Comparison of ENCODE assay signal across 8 mouse cellular contexts in the genomic region with DNA sequence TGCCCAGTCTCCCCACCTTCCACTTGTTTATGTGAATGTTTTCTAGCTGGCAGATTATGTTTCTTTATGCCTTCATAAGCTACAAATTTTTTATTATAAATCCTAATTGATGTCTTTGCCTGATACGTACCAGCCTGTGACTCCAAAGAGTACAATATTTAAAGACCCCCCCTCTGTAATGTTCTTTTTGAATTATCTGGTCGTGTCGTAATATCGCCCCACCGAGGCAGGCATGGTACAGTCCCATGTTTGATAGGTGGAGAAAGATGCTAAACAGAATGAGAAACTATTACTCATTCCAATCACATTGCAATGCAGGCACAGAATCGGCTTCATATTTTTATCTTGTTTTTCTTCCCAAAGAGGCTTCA. TPM values are rescaled to one million over a fixed set of nuclear protein-coding genes. Genes with fewer than 3 reads are reported as not detected.
A peak's percentile ranks its signal among the peaks of the same experiment; 100 is the strongest.
DNase-seq lines count a peak whose midpoint lies in the region; ATAC-seq and TF ChIP-seq lines count a peak whose summit lies in the region.

No protein-coding gene starts in this region.

- H3K27ac ChIP-seq in spleen, adult 2 months (ENCODE audit: insufficient read depth, low read length): no peak overlapping the region
- H3K27ac ChIP-seq in forebrain, embryonic 11.5 days (ENCODE audit: low read depth, low read length): peak overlapping the region; percentile 42; the same call in 1 of the 2 replicates
- H3K27ac ChIP-seq in midbrain, embryonic 13.5 days: peak overlapping the region; percentile 100

- H3K36me3 ChIP-seq in spleen, adult 2 months (ENCODE audit: control insufficient read depth, insufficient read depth, low read length): no peaks in the 10 kb centered on the region
- no peaks in the 10 kb centered on the region for H3K36me3 ChIP-seq in forebrain, embryonic 11.5 days (ENCODE audit: control insufficient read depth, insufficient read depth, low read length)
- H3K36me3 ChIP-seq in midbrain, embryonic 13.5 days: no peaks in the 10 kb centered on the region; the same call in 1 of the 2 replicates

- peak; percentile 68 for ATAC-seq in forebrain, embryonic 11.5 days (replicated peaks; ENCODE audit: low FRiP score)
- peak; percentile 76 for ATAC-seq in midbrain, embryonic 13.5 days

- H3K9me3 ChIP-seq in forebrain, embryonic 11.5 days (ENCODE audit: control insufficient read depth, low read length): no peaks in the 10 kb centered on the region
- no peaks in the 10 kb centered on the region for H3K9me3 ChIP-seq in midbrain, embryonic 13.5 days

- peak; percentile 41 for DNase-seq in adrenal gland, postnatal 14 days
- no peak for DNase-seq in adrenal gland, adult 2 months
- DNase-seq in spleen, adult 2 months (ENCODE audit: low read depth in 1 of 2, low spot score in 2 of 2): peak in 1 of 2 experiments; percentile 16
- DNase-seq in spleen, adult 18-20 months: no peak
- no peak for DNase-seq in forebrain, embryonic 11.5 days (ENCODE audit: low spot score)
- DNase-seq in left cerebral cortex, adult 18-20 months (ENCODE audit: low spot score in 2 of 2): peak; percentile 40 to 53
- no peak for DNase-seq in cerebellum, postnatal 25 days

- peaks cover 11% of the 10 kb centered on the region; the same call in 1 of the 2 replicates for H3K4me1 ChIP-seq in spleen, adult 2 months (ENCODE audit: control insufficient read depth, insufficient read depth, insufficient read length)
- H3K4me1 ChIP-seq in forebrain, embryonic 11.5 days (replicated peaks; ENCODE audit: control insufficient read depth, insufficient read depth, low read length): no peaks in the 10 kb centered on the region; the same call in 1 of the 2 replicates
- peaks cover 34% of the 10 kb centered on the region for H3K4me1 ChIP-seq in midbrain, embryonic 13.5 days (replicated peaks)

- no peaks in the 10 kb centered on the region for H3K27me3 ChIP-seq in spleen, adult 2 months (ENCODE audit: control insufficient read depth, insufficient read depth, low read length)
- no peaks in the 10 kb centered on the region for H3K27me3 ChIP-seq in forebrain, embryonic 11.5 days (ENCODE audit: control insufficient read depth, insufficient read depth, low read length)
- H3K27me3 ChIP-seq in midbrain, embryonic 13.5 days: no peaks in the 10 kb centered on the region

- no peak overlapping the region for H3K9ac ChIP-seq in forebrain, embryonic 11.5 days (ENCODE audit: low read length)
- peak overlapping the region; percentile 100; the same call in 1 of the 2 replicates for H3K9ac ChIP-seq in midbrain, embryonic 13.5 days (replicated peaks)

- TF ChIP-seq CTCF in spleen, adult 2 months (IDR thresholded peaks at IDR 0.05; ENCODE audit: extremely low read depth, insufficient read depth, insufficient read length, insufficient replicate concordance): no peak

- peak overlapping the region; percentile 44; the same call in 1 of the 2 replicates for H3K4me2 ChIP-seq in forebrain, embryonic 11.5 days (ENCODE audit: low read depth, low read length, severe bottlenecking)
- H3K4me2 ChIP-seq in midbrain, embryonic 13.5 days (replicated peaks): peak overlapping the region; percentile 80

- H3K4me3 ChIP-seq in spleen, adult 2 months (ENCODE audit: extremely low read depth, insufficient read depth, insufficient read length): peak overlapping the region; percentile 48
- H3K4me3 ChIP-seq in forebrain, embryonic 11.5 days (ENCODE audit: low read depth, low read length): peak overlapping the region; percentile 79
- H3K4me3 ChIP-seq in midbrain, embryonic 13.5 days (replicated peaks): peak overlapping the region; percentile 97

- no peak for TF ChIP-seq POLR2A in spleen, adult 2 months (IDR thresholded peaks at IDR 0.05; ENCODE audit: low read depth, low read length)

- under 1% methylated on average over 6 of the region's 6 CpGs for WGBS in spleen, adult 2 months
- WGBS in forebrain, embryonic 11.5 days: 3% methylated on average over 6 of the region's 6 CpGs
- WGBS in midbrain, embryonic 13.5 days: 1% methylated on average over 6 of the region's 6 CpGs

RNA-seq across cellular contexts. Expression of gene Rtn3, which starts 0.4 kb away (rescaled TPM):
- 127 and 134 TPM in 2 replicates for total RNA-seq in adrenal gland, postnatal 14 days (2021)
- 100 to 1,000 TPM; 133 to 151 TPM for total RNA-seq in adrenal gland, adult 2 months (2021)
- polyA plus RNA-seq in adrenal gland, adult 2 months (2012; rRNA removed): 115 and 137 TPM in 2 replicates
- polyA plus RNA-seq in spleen, adult 2 months (2012; rRNA removed): 39.6 and 53.4 TPM in 2 replicates
- 268 and 273 TPM in 2 replicates for polyA plus RNA-seq in forebrain, embryonic 11.5 days (2014; fragmentation: Nextera tagmentation; extraction: Ambion mirVana)
- 100 to 1,000 TPM; 828 to 858 TPM for total RNA-seq in left cerebral cortex, adult 18-20 months (2021)
- 557 and 566 TPM in 2 replicates for polyA plus RNA-seq in midbrain, embryonic 13.5 days (2015; fragmentation: Nextera tagmentation; extraction: Ambion mirVana)

RNA-seq across cellular contexts. Expression of gene Atl3, which starts 10.3 kb away (rescaled TPM):
- 95.0 and 101 TPM in 2 replicates for total RNA-seq in adrenal gland, postnatal 14 days (2021)
- total RNA-seq in adrenal gland, adult 2 months (2021): 100 to 1,000 TPM in 1 of 2 experiments, 10 to 100 TPM in 1; 94.1 to 107 TPM
- polyA plus RNA-seq in adrenal gland, adult 2 months (2012; rRNA removed): 10.9 and 14.4 TPM in 2 replicates
- polyA plus RNA-seq in spleen, adult 2 months (2012; rRNA removed): 6.1 and 6.7 TPM in 2 replicates
- polyA plus RNA-seq in forebrain, embryonic 11.5 days (2014; fragmentation: Nextera tagmentation; extraction: Ambion mirVana): 9.8 and 10.3 TPM in 2 replicates
- total RNA-seq in left cerebral cortex, adult 18-20 months (2021): 10 to 100 TPM; 22.2 to 23.5 TPM
- 6.0 and 6.3 TPM in 2 replicates for polyA plus RNA-seq in midbrain, embryonic 13.5 days (2015; fragmentation: Nextera tagmentation; extraction: Ambion mirVana)

Comparison
In these comparisons a context has a peak if more than half of its experiments do, and no peak if none do; other contexts are left out.
1. DNase-seq: peak in adrenal gland, postnatal 14 days (single experiment) and left cerebral cortex, adult 18-20 months (2 of 2); none in adrenal gland, adult 2 months (single experiment), spleen, adult 18-20 months (0 of 2), forebrain, embryonic 11.5 days (single experiment) and cerebellum, postnatal 25 days (0 of 2).
2. Peak in every context shown above with its lines, with median percentiles within 50 percentile points of each other: H3K4me3 ChIP-seq.